Mouse (Mus musculus): ENCODE results near the gene Mxd4. TPM values are rescaled to one million over a fixed set of nuclear protein-coding genes. Genes with fewer than 3 reads are reported as not detected.

Gene Mxd4
- total RNA-seq, 2 experiments from 2014 or later = 17.4 to 20.1 TPM

DNA sequence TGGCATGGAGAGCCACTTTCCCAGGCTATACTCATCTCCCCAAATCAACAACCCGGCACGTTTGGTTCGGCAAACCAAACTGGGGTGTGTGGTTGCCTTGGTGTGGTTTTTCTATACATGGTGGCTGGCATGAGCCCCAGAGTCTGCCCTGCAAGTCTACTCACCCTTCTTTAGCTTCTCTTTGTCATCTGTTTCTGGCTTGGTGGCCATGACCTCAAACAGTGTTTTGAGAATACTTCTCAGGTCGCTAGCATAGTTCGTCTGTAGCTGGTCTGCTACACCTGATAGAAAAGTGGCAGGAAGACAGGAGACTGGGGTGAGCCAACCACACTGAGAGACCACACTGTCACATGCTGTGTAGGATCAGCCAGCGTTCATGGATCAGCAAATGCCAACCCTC lies 11.1 kb upstream of the Mxd4 start:
- no peak for ATAC-seq (replicated peaks; ENCODE audit: poor library complexity)

DNA sequence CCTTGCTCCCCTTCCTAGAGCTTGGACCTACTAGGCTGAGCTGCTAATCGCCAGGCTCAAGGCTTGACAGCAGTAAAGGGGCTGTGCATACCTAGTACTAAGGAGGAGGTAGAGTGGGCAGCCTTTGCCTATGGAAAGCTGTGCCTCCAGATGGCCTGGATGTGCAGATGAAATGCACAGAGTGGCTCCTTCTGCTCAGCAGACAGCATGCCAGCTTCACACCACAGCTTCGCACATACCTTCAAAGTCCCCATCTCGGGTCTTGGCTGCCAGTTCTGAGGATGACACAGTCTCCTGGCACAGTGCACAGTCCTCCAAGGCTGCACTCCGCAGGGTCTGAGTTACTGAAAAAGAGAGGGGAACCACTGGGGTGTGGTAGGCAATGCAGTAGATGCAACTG lies 9.7 kb upstream of the Mxd4 start:
- ATAC-seq (replicated peaks; ENCODE audit: poor library complexity) = no peak

DNA sequence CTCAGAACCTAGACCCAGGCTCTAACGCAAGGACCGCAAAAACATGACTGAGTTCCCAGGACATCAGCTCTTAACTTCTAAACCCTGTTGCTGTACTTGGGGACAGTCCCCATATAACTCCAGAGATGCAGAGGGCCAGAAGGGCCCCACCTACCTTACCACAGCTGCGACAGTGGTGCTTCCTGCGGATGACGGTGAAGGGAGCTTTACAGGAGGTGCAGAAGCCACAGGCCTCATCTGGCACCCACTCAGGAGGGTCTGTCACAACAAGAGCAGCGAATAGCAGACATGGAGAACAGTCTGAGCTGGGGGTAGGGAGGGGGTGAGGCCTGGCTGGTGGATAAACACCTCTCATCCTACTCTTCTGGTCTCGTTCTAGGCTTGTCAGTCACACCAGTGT lies 8.9 kb upstream of the Mxd4 start:
- ATAC-seq (replicated peaks; ENCODE audit: poor library complexity) = peak; percentile 40

DNA sequence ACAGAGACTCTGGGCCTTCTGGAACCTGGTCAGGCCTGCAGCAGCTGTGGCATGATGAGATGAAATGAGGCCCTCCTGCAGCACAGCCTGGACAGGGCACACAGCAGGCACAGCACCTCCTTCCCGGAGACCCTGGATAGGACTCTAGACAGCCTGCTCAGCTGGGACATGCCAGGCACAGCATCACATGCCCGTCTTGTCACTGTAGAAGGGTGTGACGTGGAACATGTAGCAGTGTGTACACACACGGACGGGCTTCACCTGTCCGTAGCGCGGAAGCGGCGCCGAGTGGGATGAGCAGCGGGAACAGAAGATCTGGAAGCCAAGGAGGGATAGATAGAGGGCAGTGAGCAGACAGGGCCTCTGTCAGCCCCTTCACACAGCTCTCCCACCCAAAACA lies 8.3 kb upstream of the Mxd4 start:
- ATAC-seq (replicated peaks; ENCODE audit: poor library complexity) = no peak

- peak; percentile 35 for ATAC-seq (replicated peaks; ENCODE audit: poor library complexity)
Observed at GRCm38 (mm10) chr5:34194975-34195662, 7.6 kb upstream of the Mxd4 start.

GRCm38 (mm10) chr5:34194426-34194825 lies 6.9 kb upstream of the Mxd4 start:
- ATAC-seq (replicated peaks; ENCODE audit: poor library complexity) = no peak

GRCm38 (mm10) chr5:34191843-34192242 lies 4.3 kb upstream of the Mxd4 start:
- ATAC-seq (replicated peaks; ENCODE audit: poor library complexity) = no peak

DNA sequence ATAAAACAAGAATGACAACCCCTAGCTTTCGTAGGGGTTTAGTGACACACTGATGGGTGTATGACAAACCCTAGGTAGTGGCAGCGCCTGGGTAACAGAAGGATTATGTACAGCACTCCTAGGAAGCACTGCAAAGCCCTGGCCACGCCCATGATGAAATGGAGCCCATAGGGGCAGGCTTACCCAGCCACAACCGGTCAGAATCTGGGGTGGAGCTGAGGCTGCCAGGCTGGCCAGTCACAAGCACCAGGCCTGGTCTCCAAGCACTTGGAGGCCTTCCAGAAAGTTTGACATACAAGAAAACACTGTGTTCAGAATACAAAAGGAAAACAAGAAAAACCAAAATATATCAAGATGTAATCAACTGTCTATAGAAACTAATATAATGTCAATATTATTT lies 3.5 kb upstream of the Mxd4 start:
- ATAC-seq (replicated peaks; ENCODE audit: poor library complexity) = no peak

DNA sequence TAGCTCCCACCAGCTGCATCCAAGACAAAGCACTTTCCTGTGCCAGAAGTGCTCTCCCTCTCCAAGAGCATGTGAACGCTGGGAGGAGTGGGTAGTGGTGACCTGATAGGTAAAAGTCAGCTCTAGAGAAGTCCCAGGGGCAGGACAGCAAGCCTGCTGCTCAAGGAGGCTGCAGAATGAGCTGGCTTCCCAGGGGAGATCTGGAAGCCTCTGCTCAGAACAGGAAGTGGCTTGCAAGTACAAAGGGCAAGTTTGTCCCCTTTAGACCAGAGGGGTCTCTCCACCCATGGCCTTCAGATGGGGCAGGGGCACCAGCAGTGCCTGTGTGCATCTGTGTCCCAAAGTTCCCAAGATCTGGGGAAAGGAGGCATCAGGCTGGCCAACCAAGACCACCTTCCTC lies 2.0 kb upstream of the Mxd4 start:
- no peak for ATAC-seq (replicated peaks; ENCODE audit: poor library complexity)

GRCm38 (mm10) chr5:34188856-34189255 lies 1.3 kb upstream of the Mxd4 start:
- ATAC-seq (replicated peaks; ENCODE audit: poor library complexity) = no peak

DNA sequence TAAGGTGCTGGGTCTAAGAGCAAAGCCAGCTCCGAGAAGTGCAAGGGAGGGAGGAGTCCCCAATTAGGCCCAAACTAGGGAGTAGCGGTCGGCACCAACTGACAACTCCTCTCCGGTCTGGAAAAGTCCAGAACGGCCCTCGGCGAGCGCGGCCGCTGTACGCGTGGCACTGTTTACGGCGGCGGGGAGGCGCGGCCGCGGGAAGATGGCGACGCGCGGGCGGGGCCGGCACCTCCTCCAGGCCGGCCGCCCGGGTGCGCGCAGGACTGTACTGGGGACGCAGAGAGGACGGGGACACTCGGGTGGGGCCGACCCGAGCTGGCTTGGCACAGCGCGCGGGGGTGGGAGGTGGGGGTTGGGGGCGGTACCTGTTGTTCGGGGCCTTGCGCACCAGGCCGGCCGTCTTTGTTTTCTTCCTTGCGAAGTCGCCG lies 544 bp downstream of the Mxd4 start:
- ATAC-seq (replicated peaks; ENCODE audit: poor library complexity) = 0 out of 2 replicates have a peak, but pooled peaks have one; percentile 6

- ATAC-seq (replicated peaks; ENCODE audit: poor library complexity) = no peak
Observed at GRCm38 (mm10) chr5:34186391-34186790, 1.1 kb downstream of the Mxd4 start.

- no peak for ATAC-seq (replicated peaks; ENCODE audit: poor library complexity)
Observed at GRCm38 (mm10) chr5:34185791-34186190, 1.7 kb downstream of the Mxd4 start.

- no peak for ATAC-seq (replicated peaks; ENCODE audit: poor library complexity)
Observed at GRCm38 (mm10) chr5:34185051-34185580, 2.4 kb downstream of the Mxd4 start.

GRCm38 (mm10) chr5:34183976-34184375 lies 3.5 kb downstream of the Mxd4 start:
- ATAC-seq (replicated peaks; ENCODE audit: poor library complexity) = no peak

DNA sequence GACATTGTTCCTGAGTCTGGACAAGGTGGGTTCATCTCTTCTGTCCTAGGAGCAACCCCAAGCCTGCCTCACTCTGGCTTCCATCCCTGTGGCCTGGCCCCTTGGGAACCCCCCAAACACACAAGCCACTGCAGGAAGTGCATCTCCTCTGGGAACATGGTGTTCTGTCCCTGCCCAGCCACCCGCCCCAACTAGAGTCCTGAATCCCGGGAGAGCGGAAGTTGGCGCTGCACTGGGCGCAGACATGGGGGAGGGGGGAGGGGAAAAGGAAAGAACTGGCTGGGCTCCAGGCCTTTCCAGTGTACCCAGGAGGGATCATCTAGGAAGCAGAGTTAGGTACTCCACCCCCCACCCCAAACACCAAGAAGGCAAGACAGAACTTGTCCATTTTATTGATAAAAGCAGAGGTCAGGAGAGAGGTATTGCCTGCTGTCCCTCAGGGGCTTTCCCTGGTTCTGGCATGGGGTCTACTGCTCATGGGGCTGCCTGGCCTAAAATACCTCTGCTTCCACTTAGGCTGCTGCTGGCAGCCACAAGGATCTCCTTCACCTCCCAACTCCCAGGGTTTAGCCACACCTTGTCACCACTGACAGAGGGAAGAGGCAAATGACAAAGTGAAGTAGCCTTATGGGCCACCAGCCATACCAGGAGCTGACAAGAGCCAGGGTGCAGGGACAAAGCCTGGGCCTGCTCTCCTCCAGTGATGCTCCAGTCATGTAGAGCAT lies 4.2 kb downstream of the Mxd4 start:
- ATAC-seq (replicated peaks; ENCODE audit: poor library complexity) = no peak

- ATAC-seq (replicated peaks; ENCODE audit: poor library complexity) = no peak
Observed at GRCm38 (mm10) chr5:34182486-34182885, 5.0 kb downstream of the Mxd4 start.

DNA sequence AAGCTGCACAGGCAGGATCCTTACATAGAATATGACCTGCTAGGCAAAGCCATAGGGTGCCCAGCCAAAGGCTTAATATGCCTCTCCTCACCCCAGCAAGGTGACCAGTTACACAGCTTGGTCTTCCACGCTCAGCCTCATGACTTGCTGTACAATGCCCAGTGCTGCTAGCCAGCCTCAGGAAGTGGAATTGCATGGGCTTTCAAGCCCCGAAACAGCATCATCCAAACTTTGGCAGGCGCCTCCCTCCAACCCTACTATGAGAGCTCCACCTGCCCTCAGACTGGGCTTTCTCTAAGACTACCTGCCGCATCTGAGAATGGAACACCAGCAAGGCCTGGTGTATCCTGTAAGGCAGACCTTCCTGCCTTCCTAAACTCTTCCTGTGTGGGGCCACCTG lies 9.7 kb downstream of the Mxd4 start:
- ATAC-seq (replicated peaks; ENCODE audit: poor library complexity) = no peak

- ATAC-seq (replicated peaks; ENCODE audit: poor library complexity) = no peak
Observed at GRCm38 (mm10) chr5:34177091-34177490, 10.4 kb downstream of the Mxd4 start.

DNA sequence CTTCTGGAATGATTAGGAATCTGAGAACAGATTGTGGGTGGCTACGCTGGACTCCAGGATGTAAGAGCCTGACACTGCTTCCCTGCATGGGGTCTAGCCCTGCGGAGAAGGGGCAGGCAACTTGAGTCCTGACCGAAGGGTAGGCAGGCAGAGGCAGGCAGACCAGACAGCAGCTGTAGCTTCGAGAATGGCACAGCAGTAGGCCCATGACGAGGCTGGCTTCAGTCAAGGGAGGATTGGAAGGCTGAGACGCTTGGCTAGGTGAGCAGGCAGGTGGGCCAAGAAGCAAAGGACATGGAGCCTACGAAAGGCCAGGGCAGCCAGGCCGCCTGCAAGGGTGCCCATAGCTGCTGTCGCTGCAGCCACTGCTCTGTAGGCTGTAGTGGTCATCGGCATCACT lies 10.8 kb downstream of the Mxd4 start:
- ATAC-seq (replicated peaks; ENCODE audit: poor library complexity) = no peak

- no peak for ATAC-seq (replicated peaks; ENCODE audit: poor library complexity)
Observed at GRCm38 (mm10) chr5:34175403-34175694, 12.2 kb downstream of the Mxd4 start.

DNA sequence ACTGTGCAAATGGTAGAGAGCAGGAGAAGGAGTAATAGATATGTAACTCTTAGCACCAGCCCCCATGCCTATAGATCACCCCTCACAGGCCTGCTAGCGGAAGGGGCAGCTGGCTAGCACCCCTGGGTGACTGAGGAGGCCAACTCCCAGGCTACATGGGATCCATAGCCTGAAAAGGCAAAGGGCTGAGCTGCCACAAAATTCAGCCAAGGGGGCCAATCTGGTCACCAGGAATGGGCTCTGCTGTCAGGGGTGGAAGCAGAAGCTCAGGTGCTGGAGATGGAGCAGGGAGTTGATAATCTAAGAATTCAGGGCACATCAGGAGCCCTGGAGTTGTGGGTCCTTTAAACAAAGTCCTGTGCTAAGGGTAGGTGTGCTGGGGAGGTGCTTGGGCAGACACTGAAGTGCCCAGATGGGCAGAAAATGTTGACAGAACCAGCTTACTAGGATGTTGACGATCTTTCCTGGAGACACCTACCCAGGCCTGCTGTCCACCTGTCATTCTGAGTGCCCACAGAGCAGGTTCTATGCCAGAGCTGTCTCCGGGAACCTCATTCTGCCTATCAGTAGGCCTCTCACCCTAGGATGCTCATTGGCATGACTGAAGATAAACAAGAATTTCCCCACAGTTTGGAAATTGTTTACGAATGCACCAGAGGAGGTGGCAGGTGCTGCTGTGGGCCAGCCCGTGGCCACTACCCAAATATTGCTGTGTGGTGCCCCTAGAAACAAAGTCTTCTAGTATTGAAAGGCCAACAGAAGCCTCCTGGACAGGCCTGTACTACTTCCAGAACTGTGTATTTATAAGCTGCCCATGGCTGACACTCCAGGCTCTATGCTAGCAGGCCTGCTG lies 12.7 kb downstream of the Mxd4 start:
- no peak for ATAC-seq (replicated peaks; ENCODE audit: poor library complexity)
